Mouse (Mus musculus) left cerebral cortex, adult 11 months (tissue): ENCODE data around the gene Wbp1.
"Not testable (repeated sequence)": the region's sequence is repeated elsewhere in the genome, so short reads cannot be mapped to it uniquely, and the experiment has no call there.

ENCODE experiments used
- DNase-seq: peaks from one replicate; pipeline ENCODE4 v3.0.0; 2022; ENCODE audit warnings: low spot score

The Wbp1 gene

DNA sequence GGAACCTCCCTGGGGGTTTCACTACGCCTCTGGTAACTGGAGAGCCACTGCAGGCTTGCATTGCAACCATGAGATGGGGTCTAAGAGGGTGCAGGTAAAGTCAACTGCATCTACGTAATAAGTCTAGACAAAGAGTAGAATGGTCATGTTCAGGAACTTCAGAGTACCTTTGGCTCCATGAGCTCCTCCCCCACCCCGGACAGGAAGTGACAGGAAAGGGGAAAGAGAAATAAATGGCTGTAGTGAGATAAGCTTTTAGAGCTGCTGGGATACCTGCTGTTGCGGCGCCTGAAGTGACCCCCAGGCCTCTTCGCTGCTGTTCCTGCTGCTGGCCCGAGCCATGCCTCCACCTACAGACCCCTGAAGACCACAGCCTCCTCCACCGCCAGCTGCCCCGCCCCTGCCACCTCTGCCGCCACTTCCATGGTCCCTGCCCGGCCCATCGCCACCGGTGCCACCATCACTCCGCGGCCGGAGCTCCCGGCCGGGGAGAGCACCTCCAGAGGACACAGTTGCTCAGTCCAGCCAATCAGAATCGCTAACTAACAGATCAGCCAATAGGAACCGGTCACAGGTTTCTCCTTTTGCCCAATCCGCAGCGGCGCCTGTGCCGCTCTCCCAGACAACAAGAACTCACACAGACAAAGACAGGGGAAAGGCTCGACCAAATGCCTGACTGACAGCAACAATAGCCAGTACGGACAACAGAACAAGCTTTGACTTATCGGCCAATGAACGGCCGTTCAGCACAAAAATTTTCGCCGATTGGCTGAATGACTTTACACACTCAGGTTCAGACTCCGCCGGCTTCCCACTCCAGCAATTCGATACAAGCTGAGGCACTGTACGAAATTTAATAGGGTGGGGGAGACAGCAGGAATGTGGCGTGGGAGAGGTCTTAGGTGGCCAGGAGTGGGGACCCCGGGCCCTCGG is at the start of gene Wbp1:
Wbp1 (minus strand) TSS at position 630 of the 933 bp plus-strand sequence.
- DNase-seq: peak; percentile 98

GRCm38 (mm10) chr6:83171063-83171462 is 49.7 kb upstream of the Wbp1 start:
- no peak for DNase-seq

DNA sequence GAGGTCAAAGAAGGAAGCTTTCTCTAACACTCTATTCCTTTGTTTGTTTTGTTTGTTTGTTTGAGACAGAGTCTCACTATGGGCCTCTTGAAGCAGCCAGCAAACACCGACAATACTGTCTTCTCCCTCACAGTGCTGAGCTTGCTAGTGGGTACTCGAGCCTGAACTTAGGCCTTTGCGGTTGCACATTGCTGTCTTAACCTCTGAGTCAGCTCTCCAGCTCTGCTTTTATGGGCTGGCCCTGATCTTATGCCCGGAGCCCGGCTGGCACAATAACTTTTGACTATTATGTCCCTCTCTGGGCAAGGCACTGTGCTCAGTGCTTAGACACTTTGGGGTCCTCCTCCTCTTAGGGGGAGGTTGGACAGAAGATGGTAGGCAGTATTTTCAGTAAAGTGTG is 48.5 kb upstream of the Wbp1 start:
- DNase-seq: no peak

DNA sequence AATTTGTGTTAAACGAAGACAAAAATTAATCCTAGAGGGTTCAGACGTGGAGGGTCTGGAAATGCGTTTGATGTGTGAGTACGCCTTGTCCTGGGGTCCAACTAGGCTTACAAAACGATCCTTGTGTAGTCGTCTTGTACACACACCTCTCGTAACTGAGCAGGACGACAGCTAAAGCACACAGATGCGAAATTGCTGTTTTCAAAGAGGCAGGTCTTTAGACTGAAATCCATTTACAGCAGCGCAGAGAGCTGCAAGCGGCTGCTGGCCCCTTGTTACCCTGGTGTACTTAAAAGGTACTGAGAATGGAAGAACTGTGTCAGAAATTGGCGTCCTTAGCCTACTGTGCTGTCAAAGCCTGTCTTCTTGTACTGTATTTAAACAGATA is 44.9 kb upstream of the Wbp1 start:
- no peak for DNase-seq

DNA sequence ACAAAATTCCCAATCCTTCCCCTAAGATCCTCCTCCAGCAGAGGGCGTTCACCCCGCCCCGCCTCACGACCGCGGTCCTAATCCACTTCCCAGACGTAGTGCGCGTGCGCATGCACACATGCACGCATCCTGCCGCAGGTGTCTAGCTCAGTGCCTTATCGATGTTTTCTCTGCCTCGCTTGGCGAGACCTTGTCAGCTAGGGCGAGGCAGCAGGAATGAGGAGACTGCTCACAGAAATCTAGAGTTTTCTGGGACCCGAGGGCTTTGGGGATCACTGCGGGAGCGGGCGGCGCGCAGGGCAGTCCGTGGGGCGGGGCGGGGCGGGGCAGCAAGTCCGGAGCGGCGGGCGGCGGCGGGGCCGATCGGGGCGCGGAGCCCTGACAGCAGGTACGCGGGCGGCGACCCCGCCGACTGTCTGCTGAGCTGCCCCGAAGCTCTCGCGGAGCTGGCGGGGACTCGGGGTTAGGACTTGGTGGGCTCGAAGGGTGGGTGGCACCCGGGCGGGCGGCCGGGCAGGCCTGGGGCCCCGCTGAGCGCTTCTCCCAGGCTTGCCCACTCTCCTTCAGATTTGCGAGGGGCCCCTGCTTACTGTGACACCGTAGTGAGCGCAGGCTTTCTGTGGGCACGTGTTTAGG is 44.4 kb upstream of the Wbp1 start, which contains the start of gene Dctn1:
Dctn1 (plus strand) TSS at position 314 of the 636 bp plus-strand sequence.
- peak; percentile 88 for DNase-seq

DNA sequence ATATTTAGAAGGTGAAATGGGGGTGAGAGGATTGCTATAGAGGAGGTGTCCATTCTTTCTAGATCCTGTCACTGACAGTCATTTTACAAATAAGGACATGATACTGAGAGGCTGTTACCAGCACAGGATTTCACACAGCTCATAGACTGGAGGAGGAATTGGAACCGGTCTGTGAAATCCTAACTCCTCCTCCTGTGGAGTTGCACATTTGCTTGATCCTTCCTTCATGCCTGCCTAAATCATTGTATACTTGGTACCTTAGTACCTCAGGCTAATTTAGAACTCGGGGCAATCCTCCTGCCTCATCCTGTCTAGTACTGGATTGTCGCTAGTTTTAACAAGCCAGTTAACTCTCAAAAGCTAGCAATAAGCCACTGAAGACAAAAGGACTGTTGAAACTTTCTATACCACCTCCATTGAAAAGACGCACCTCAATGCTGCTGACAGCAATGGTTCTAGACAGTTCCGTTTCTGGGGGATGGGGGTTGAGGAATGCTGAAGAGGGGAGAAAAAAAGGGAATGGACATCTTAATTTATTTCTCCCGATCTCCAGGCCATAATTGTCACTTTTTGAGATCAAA is 43.8 kb upstream of the Wbp1 start:
- DNase-seq: no peak

- no peak for DNase-seq
These were observed 41.3 kb upstream of the Wbp1 start for GRCm38 (mm10) chr6:83162701-83163100.

DNA sequence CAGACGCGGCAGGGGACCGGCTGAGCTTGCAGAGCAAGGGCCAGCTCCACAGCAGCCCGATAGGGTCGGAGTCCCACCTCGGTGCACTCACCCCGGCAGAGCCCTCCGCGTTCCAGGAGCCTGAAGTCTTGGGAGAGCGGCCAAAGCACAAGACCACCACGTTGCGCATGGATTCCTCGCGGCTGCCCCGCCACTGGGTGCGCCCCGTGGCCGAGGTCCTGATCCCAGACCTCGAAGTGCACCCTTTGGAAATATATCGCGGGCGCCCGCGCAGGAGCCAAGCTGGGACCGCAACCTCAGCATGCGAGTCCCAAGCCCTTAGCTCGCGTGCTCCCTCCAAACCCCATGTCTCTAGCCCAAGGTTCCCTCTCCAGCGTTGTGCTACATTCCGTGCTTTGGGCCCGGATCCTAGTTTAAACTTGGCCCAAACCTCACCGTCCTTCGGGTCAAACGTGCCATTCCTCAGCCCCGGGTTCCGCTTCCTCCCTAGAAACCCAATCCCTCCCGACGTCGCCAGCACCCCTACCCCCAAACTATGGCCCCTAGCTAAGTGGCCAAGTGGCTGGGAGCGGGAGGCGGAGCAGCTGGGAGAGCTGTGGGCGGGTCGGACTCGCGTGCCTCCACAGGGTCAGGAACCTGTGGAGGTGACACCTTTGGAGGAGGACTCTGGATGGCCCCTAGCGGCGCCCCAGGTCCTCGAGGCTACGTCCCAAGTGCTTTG is 40.7 kb upstream of the Wbp1 start:
- no peak for DNase-seq

DNA sequence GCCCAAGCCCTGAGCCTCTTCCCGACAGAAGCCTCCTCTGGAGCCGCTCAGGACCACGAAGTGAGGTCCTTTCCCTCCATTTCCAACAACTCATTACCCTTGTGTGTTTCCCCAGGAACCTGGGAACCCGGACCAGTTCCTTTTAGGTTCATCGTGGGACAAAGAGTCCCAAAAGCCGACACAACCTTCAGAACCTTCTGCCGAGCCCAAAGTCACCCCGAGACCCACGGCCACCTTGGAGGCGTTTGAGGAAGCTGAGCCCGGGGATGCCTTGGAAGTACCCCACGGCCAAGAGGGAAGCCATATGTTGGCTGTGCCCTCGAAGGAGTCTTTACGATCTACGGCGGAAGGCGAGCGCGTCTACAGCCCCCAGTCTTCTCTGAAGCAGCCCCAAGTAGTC is 40.1 kb upstream of the Wbp1 start:
- no peak for DNase-seq

DNA sequence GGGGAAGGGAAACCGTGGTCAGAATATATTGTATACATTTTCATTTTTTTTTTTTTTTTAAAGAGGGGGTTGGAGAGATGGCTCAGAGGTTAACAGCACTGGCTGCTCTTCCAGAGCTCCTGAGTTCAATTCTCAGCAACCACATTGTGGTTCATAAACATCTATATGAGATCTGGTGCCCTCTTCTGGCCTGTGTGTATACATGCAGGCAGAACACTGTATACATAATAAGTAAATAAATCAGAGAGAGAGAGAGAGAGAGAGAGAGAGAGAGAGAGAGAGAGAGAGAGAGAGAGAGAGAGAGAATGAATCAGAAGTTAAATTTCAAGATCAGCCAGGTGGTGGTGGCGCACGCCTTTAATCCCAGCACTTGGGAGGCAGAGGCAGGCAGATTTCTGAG is 38.1 kb upstream of the Wbp1 start:
- DNase-seq: not testable (repeated sequence)

DNA sequence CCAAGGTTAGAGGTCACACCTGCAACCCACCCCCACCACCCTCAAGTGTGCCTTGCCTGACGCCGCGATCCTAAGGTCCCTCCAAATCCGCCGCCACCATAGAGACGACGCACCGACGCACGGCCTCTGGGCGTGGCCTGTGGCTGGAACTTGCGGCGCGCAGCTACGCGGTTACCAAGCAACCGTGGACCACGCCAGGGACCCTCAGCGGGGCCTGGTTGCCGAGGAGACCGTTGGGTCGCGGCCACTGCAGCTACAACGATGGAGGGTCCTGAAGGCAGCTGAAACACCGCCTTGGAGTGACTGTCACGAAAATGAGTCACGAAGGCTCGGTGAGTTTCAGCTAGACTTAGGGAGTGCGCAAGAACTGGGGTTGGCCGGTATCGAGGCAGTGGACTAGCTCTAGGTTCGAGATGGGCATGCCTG is 34.9 kb upstream of the Wbp1 start, which contains the start of the genes Wdr54 and 1700003E16Rik:
Wdr54 (minus strand) TSS at position 139 of the 426 bp plus-strand sequence.
1700003E16Rik (plus strand) TSS at position 146 of the 426 bp plus-strand sequence.
- DNase-seq: no peak

- DNase-seq: no peak
These were observed 34.3 kb upstream of the Wbp1 start for GRCm38 (mm10) chr6:83155552-83156238.

GRCm38 (mm10) chr6:83153485-83153884 is 32.1 kb upstream of the Wbp1 start:
- no peak for DNase-seq

DNA sequence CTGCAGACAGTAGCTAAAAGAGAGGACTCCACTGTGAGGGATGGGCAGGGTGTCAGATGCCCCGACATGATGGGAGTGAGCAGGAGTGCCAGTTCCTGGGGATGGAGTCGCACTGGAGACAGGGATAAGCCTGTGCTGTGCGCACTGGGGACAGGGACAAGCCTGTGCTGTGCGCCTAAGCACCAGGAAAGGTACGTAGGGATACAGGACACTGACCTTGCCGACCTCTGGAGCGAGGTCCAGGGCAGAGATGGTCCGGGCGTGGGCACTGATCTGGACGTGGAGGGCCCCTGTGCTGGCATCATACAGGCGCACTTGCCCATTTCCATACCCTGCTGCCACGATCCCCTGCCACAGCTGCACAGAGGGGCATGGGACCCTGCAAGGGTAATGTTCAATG is 31.7 kb upstream of the Wbp1 start:
- no peak for DNase-seq

DNA sequence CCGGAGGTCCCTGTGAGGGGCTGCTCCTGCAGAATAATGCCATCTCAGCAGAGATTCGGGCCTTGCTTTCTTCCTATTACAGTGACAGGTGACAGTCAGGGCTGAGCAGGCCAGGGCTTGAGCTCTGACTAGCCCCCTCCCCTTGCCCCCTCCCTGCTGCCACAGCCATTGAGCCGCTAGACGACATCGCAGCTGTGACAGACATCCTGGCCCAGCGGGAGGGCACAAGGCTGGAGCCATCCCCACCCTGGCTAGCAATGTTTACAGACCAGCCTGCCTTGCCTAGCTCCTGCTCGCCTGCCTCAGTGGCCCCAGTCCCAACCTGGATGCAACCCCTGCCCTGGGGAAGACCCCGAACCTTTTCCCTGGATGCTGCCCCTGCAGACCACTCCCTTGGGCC is 30.4 kb upstream of the Wbp1 start:
- no peak for DNase-seq

GRCm38 (mm10) chr6:83147280-83147679 is 25.9 kb upstream of the Wbp1 start:
- DNase-seq: no peak

- no peak for DNase-seq
These were observed 24.4 kb upstream of the Wbp1 start for GRCm38 (mm10) chr6:83145805-83146204.

DNA sequence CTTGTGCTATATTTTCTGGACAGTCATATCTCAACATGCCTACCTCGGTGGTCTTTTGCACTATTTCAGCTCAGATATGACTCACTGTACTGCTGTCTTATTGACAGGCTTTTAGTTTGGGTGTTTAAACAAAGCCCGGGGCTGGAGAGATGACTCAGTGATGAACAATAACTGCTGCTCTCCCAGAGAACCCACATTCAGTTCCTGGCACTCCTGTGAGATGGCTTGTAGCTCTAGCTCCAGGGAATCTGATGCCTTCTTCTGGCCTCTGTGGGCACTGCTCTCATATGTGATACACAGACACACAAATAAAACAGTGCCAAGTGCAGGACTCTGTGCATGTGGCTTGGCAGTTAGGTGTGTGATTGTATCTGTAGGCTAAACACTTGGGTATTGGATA is 23.9 kb upstream of the Wbp1 start:
- no peak for DNase-seq

- DNase-seq: no peak
These were observed 21.5 kb upstream of the Wbp1 start for GRCm38 (mm10) chr6:83142886-83143285.

GRCm38 (mm10) chr6:83142211-83142731 is 20.9 kb upstream of the Wbp1 start:
- no peak for DNase-seq

GRCm38 (mm10) chr6:83141636-83142035 is 20.3 kb upstream of the Wbp1 start:
- DNase-seq: no peak
